Mouse (Mus musculus) lung, embryonic 15.5 days (tissue): ENCODE measurements around the gene Dcun1d4. TPM values are rescaled to one million over a fixed set of nuclear protein-coding genes. Genes with fewer than 3 reads are reported as not detected.

Experiments used
- ATAC-seq: fragments of 200-750 bp; cut with Nextera tagmentation; 2 replicates; pipeline ENCODE4 v1.8.0; 2017; ENCODE audit warnings: moderate number of reproducible peaks, borderline replicate concordance; ENCODE audit not compliant: low FRiP score, low TSS enrichment; ENCODE audit errors: extremely low read depth
- H3K27ac ChIP-seq: fragments of 300-500 bp; sonication (generic); 2 replicates; pipeline ENCODE4 v1.5.1; 2015; ENCODE audit warnings: moderate library complexity, mild to moderate bottlenecking, inconsistent platforms
- H3K27me3 ChIP-seq: fragments of 300-500 bp; sonication (generic); 2 replicates; pipeline ENCODE4 v1.6.1; 2015; ENCODE audit warnings: inconsistent platforms
- H3K36me3 ChIP-seq: fragments of 300-500 bp; sonication (generic); 2 replicates; pipeline ENCODE4 v1.6.1; 2015; ENCODE audit warnings: inconsistent platforms
- H3K4me1 ChIP-seq: fragments of 300-500 bp; sonication (generic); 2 replicates; pipeline ENCODE4 v1.6.1; 2015; ENCODE audit warnings: inconsistent platforms
- H3K4me2 ChIP-seq: fragments of 300-500 bp; sonication (generic); 2 replicates; pipeline ENCODE4 v1.6.1; 2015; ENCODE audit warnings: inconsistent platforms, mild to moderate bottlenecking, moderate library complexity
- H3K4me3 ChIP-seq: fragments of 300-500 bp; sonication (generic); 2 replicates; pipeline ENCODE4 v1.5.1; 2015; ENCODE audit warnings: mild to moderate bottlenecking, inconsistent platforms
- H3K9ac ChIP-seq: fragments of 300-500 bp; sonication (generic); 2 replicates; pipeline ENCODE4 v1.6.1; 2015; ENCODE audit warnings: inconsistent platforms
- H3K9me3 ChIP-seq: fragments of 300-500 bp; sonication (generic); 2 replicates; pipeline ENCODE4 v1.6.1; 2016; ENCODE audit warnings: inconsistent platforms
- WGBS: fragments of 180-500 bp; shearing (Covaris S2); methylation state at CpG from one replicate; pipeline ENCODE4 v1.1.7; 2015; 5-methylcytosine and 5-hydroxymethylcytosine counted together
- polyA plus RNA-seq: library from polyadenylated mRNA; unstranded; fragments of >200 nt; fragmentation: Nextera tagmentation; extraction: Ambion mirVana; gene quantifications from 2 replicates; pipeline ENCODE4 v1.2.1, GENCODE M21; 2015

Dcun1d4 gene
- polyA plus RNA-seq, 1 experiment from 2014 or later, result 21.3 TPM

- H3K9me3 ChIP-seq, result no peaks in the 10 kb centered on the region
- no peak overlapping the region for H3K4me3 ChIP-seq
- 82% methylated on average over 9 of the region's 9 CpGs for WGBS
- no peaks in the 10 kb centered on the region for H3K4me1 ChIP-seq
- no peaks in the 10 kb centered on the region for H3K27me3 ChIP-seq
- no peaks in the 10 kb centered on the region for H3K36me3 ChIP-seq
- no peak overlapping the region for H3K4me2 ChIP-seq
- ATAC-seq, result no peak
- H3K27ac ChIP-seq, result no peak overlapping the region
- H3K9ac ChIP-seq, result no peak overlapping the region
These were observed 52.1 kb downstream of the Dcun1d4 start for GRCm38 (mm10) chr5:73532879-73533278.

DNA sequence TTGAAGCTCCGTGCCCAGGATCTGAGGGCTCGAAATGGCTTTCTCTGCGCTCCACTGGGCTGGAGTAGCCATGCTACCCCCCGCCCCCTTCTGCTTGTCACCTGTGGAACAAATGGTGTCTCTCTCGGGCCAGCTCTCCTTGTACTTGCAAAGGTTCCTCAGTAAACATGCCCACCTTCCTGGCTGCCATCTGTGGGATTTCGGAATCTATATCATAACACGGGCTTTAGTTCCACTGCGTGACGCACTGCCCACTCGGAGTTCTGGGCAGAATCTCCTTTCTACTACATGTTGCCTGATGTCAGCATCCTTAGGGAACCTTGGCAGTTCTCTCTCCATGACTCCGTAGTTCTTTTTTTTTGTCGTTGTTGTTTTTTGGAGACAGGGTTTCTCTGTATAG is 56.9 kb downstream of the Dcun1d4 start:
- Histone ChIP-seq H3K36me3 (no peaks in the 10 kb centered on the region), H3K9ac (no peak overlapping the region), H3K27me3 (no peaks in the 10 kb centered on the region), H3K4me1 (no peaks in the 10 kb centered on the region; the same call in 1 of the 2 replicates), H3K4me2 (no peak overlapping the region), H3K4me3 (no peak overlapping the region), H3K27ac (no peak overlapping the region), H3K9me3 (no peaks in the 10 kb centered on the region)
- no peak for ATAC-seq
- WGBS, result 89% methylated on average over 12 of the region's 12 CpGs

GRCm38 (mm10) chr5:73538586-73539298 is 57.9 kb downstream of the Dcun1d4 start:
- ATAC-seq, result no peak
- no peaks in the 10 kb centered on the region for H3K27me3 ChIP-seq
- no peaks in the 10 kb centered on the region; the same call in 1 of the 2 replicates for H3K4me1 ChIP-seq
- no peak overlapping the region for H3K27ac ChIP-seq
- H3K4me3 ChIP-seq, result no peak overlapping the region
- 81% methylated on average over 11 of the region's 11 CpGs for WGBS
- no peak overlapping the region for H3K9ac ChIP-seq
- H3K9me3 ChIP-seq, result no peaks in the 10 kb centered on the region
- H3K36me3 ChIP-seq, result 0 out of 2 replicates have a peak, but pooled peaks cover 2% of the 10 kb centered on the region
- H3K4me2 ChIP-seq, result no peak overlapping the region

GRCm38 (mm10) chr5:73539848-73540510 is 59.2 kb downstream of the Dcun1d4 start:
- Histone ChIP-seq H3K27ac (no peak overlapping the region), H3K9ac (no peak overlapping the region), H3K4me3 (no peak overlapping the region), H3K9me3 (no peaks in the 10 kb centered on the region), H3K4me2 (no peak overlapping the region), H3K36me3 (0 out of 2 replicates have a peak, but pooled peaks cover 2% of the 10 kb centered on the region), H3K27me3 (no peaks in the 10 kb centered on the region), H3K4me1 (no peaks in the 10 kb centered on the region; the same call in 1 of the 2 replicates)
- ATAC-seq, result peak; percentile 46; the same call in 1 of the 2 replicates
- WGBS, result 59% methylated on average over 6 of the region's 6 CpGs

DNA sequence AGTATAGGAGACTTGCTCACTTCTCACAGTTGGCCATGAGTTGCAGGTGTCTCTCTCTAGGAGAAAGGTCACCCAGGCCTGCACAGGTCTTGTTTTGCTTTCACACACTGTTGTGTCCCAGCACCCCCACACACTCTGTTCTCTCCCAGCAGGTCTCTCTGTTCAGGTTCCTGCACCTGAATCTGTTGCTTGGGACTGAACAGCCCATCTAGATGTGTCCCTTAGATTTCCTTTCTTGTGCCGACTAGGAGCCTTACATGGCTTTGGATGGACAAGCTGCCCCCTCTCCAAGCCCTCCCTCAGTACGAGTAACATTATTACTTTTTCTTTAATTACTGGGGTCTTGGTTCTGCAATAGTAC is 59.7 kb downstream of the Dcun1d4 start:
- Histone ChIP-seq H3K9ac (no peak overlapping the region), H3K27me3 (no peaks in the 10 kb centered on the region), H3K36me3 (peaks cover 7% of the 10 kb centered on the region; the same call in 1 of the 2 replicates), H3K27ac (no peak overlapping the region), H3K4me3 (no peak overlapping the region), H3K4me1 (no peaks in the 10 kb centered on the region; the same call in 1 of the 2 replicates), H3K9me3 (no peaks in the 10 kb centered on the region), H3K4me2 (no peak overlapping the region)
- no peak for ATAC-seq
- WGBS, result 95% methylated on average over 2 of the region's 2 CpGs

- H3K4me2 ChIP-seq, result no peak overlapping the region
- 68% methylated on average over 10 of the region's 10 CpGs for WGBS
These were observed 63.4 kb downstream of the Dcun1d4 start for GRCm38 (mm10) chr5:73544111-73544753.

DNA sequence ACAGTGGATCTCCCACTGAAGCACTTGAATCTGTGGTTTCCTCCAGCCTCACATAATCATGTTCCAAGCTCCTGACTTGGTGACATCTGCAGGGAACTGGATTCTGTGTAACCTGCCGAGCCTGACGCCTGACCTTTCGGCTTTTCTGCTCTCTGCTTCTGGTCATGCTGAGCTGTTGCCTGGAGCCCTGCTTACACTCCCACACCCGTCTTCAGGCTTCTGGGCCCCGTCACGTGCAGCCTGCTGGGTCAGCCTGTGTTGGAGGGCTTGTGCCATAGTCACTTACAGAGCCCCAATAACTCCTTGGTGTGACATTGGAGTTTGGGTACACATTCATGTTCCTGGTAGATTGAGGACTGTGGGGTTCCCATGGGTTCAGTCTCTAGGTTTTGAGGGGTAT is 64.8 kb downstream of the Dcun1d4 start:
- no peak overlapping the region for H3K9ac ChIP-seq
- no peaks in the 10 kb centered on the region for H3K9me3 ChIP-seq
- no peak overlapping the region for H3K4me2 ChIP-seq
- H3K27ac ChIP-seq, result no peak overlapping the region
- H3K4me3 ChIP-seq, result no peak overlapping the region
- H3K4me1 ChIP-seq, result no peaks in the 10 kb centered on the region
- H3K36me3 ChIP-seq, result peaks cover 8% of the 10 kb centered on the region; the same call in 1 of the 2 replicates
- no peak for ATAC-seq
- H3K27me3 ChIP-seq, result no peaks in the 10 kb centered on the region
- WGBS, result 70% methylated on average over 6 of the region's 6 CpGs

More at GRCm38 (mm10) chr5:73544111-73544753, 63.4 kb downstream of the Dcun1d4 start:
- Histone ChIP-seq H3K27me3 (no peaks in the 10 kb centered on the region), H3K9me3 (no peaks in the 10 kb centered on the region), H3K4me1 (no peaks in the 10 kb centered on the region), H3K9ac (no peak overlapping the region), H3K36me3 (peaks cover 8% of the 10 kb centered on the region; the same call in 1 of the 2 replicates), H3K4me3 (no peak overlapping the region), H3K27ac (no peak overlapping the region)
- no peak for ATAC-seq

GRCm38 (mm10) chr5:73547252-73547651 is 66.5 kb downstream of the Dcun1d4 start:
- Histone ChIP-seq H3K9ac (no peak overlapping the region), H3K4me1 (no peaks in the 10 kb centered on the region), H3K27me3 (no peaks in the 10 kb centered on the region), H3K36me3 (peaks cover 8% of the 10 kb centered on the region; the same call in 1 of the 2 replicates), H3K4me3 (no peak overlapping the region), H3K27ac (no peak overlapping the region), H3K4me2 (no peak overlapping the region), H3K9me3 (no peaks in the 10 kb centered on the region)
- 84% methylated on average over 7 of the region's 7 CpGs for WGBS
- ATAC-seq, result no peak

DNA sequence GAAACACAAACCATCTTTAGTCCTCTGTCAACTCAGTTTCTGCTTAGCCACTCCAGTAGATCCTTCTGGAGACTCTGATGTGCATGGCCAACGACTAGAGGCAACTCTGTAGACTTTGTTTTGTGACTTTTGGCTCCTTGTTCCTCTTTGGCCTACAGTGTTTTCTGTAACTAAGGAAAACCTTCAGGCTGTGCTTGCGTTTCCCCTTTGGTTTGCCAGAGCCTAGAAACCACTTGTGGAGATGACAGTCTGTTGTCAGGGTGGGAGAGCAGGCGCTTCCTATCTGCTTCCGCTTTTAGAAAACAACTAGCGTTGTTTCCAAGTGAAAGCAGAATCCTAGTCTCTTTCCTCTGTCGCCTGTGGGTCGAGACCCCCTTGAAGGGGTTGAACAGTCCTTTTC is 67.4 kb downstream of the Dcun1d4 start:
- Histone ChIP-seq H3K9ac (no peak overlapping the region), H3K4me1 (no peaks in the 10 kb centered on the region), H3K4me2 (no peak overlapping the region), H3K27ac (no peak overlapping the region), H3K36me3 (peaks cover 8% of the 10 kb centered on the region; the same call in 1 of the 2 replicates), H3K9me3 (no peaks in the 10 kb centered on the region), H3K27me3 (no peaks in the 10 kb centered on the region), H3K4me3 (no peak overlapping the region)
- WGBS, result 79% methylated on average over 7 of the region's 7 CpGs
- ATAC-seq, result no peak

DNA sequence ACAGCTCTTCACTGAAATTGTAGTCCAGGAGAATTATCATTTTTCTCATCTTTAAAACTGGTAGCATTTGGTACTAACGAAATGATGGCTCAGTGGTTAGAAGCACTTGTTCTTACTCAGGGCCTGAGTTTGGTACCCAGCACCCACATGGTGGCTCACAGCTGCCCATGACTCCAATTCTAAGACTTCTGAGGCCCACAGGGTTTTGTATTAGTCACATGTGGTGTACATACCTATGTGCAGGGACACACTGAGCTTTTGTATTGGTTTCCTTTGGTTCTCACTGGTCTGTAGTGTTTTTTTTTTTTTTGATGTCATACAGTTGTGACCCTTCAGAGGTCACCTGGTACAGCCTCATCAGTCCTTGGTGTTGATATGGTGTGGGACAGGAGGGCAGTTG is 68.0 kb downstream of the Dcun1d4 start:
- no peak overlapping the region for H3K9ac ChIP-seq
- peaks cover 10% of the 10 kb centered on the region; the same call in 1 of the 2 replicates for H3K36me3 ChIP-seq
- ATAC-seq, result no peak
- 88% methylated on average over 1 of the region's 1 CpGs for WGBS
- H3K9me3 ChIP-seq, result no peaks in the 10 kb centered on the region
- H3K27me3 ChIP-seq, result no peaks in the 10 kb centered on the region
- no peak overlapping the region for H3K27ac ChIP-seq
- no peak overlapping the region for H3K4me3 ChIP-seq
- no peak overlapping the region for H3K4me2 ChIP-seq
- H3K4me1 ChIP-seq, result 0 out of 2 replicates have a peak, but pooled peaks cover 1% of the 10 kb centered on the region

GRCm38 (mm10) chr5:73551836-73552235 is 71.0 kb downstream of the Dcun1d4 start:
- no peak for ATAC-seq
- Histone ChIP-seq H3K4me1 (peaks cover 12% of the 10 kb centered on the region; the same call in 1 of the 2 replicates), H3K4me3 (no peak overlapping the region)

More at GRCm38 (mm10) chr5:73551836-73552235, 71.0 kb downstream of the Dcun1d4 start:
- no peaks in the 10 kb centered on the region for H3K27me3 ChIP-seq
- H3K9ac ChIP-seq, result no peak overlapping the region
- WGBS, result 84% methylated on average over 5 of the region's 5 CpGs
- no peak overlapping the region for H3K4me2 ChIP-seq
- 0 out of 2 replicates have a peak, but pooled peaks cover 6% of the 10 kb centered on the region for H3K36me3 ChIP-seq
- no peak overlapping the region for H3K27ac ChIP-seq
- H3K9me3 ChIP-seq, result no peaks in the 10 kb centered on the region
